Mouse (Mus musculus) liver, embryonic 13.5 days (tissue): Measurements from ENCODE around the gene Gpr155. TPM values are rescaled to one million over a fixed set of nuclear protein-coding genes. Genes with fewer than 3 reads are reported as not detected.

Source experiments
- polyA plus RNA-seq: library from polyadenylated mRNA; unstranded; fragments of >200 nt; fragmentation: Nextera tagmentation; extraction: Ambion mirVana; gene quantifications from 2 replicates; pipeline ENCODE4 v1.2.1, GENCODE M21; 2015

Gene Gpr155
- polyA plus RNA-seq, 1 experiment from 2014 or later: 8.3 TPM

Other genes starting within 250 kb of the Gpr155 start
- 67.1 and 82.1 TPM in 2 replicates for gene Ola1, start 167.6 kb downstream of the Gpr155 start, polyA plus RNA-seq
- gene Sp9, start 114.6 kb downstream of the Gpr155 start, polyA plus RNA-seq: not detected in 2 replicates
- 26.3 and 30.4 TPM in 2 replicates for gene Scrn3, start 74.0 kb downstream of the Gpr155 start, polyA plus RNA-seq
- 21.3 and 23.9 TPM in 2 replicates for gene Cir1, start 73.9 kb downstream of the Gpr155 start, polyA plus RNA-seq
- gene Wipf1, start 143.2 kb upstream of the Gpr155 start, polyA plus RNA-seq: 3.4 and 4.6 TPM in 2 replicates
- gene Chrna1, start 193.8 kb upstream of the Gpr155 start, polyA plus RNA-seq: 0.39 and 0.44 TPM in 2 replicates